Mouse (Mus musculus): ENCODE measurements around the gene C1qtnf7.

The C1qtnf7 gene

GRCm38 (mm10) chr5:43515401-43515976 lies at the start of gene C1qtnf7:
TSS of gene C1qtnf7 (plus strand) at chr5:43515538.
- DNase-seq, result no peak

- no peak for DNase-seq
Measured at GRCm38 (mm10) chr5:43466762-43467161, 48.6 kb upstream of the C1qtnf7 start.

GRCm38 (mm10) chr5:43467214-43467613 lies 48.1 kb upstream of the C1qtnf7 start:
- DNase-seq, result no peak

GRCm38 (mm10) chr5:43468937-43469336 lies 46.4 kb upstream of the C1qtnf7 start:
- DNase-seq, result no peak

- DNase-seq, result no peak
Measured at GRCm38 (mm10) chr5:43477953-43478352, 37.4 kb upstream of the C1qtnf7 start.

GRCm38 (mm10) chr5:43480046-43480445 lies 35.3 kb upstream of the C1qtnf7 start:
- no peak for DNase-seq

- no peak for DNase-seq
Measured at GRCm38 (mm10) chr5:43480786-43481185, 34.6 kb upstream of the C1qtnf7 start.

GRCm38 (mm10) chr5:43481824-43482223 lies 33.5 kb upstream of the C1qtnf7 start:
- DNase-seq, result no peak

GRCm38 (mm10) chr5:43501887-43502286 lies 13.5 kb upstream of the C1qtnf7 start:
- DNase-seq, result no peak

- DNase-seq, result no peak
Measured at GRCm38 (mm10) chr5:43504243-43504786, 11.0 kb upstream of the C1qtnf7 start.

- DNase-seq, result no peak
Measured at GRCm38 (mm10) chr5:43508470-43508869, 6.9 kb upstream of the C1qtnf7 start.

GRCm38 (mm10) chr5:43508892-43509291 lies 6.4 kb upstream of the C1qtnf7 start:
- no peak for DNase-seq

- no peak for DNase-seq
Measured at GRCm38 (mm10) chr5:43511126-43511525, 4.2 kb upstream of the C1qtnf7 start.

GRCm38 (mm10) chr5:43516491-43516890 lies 1.2 kb downstream of the C1qtnf7 start:
- DNase-seq, result no peak

GRCm38 (mm10) chr5:43517313-43517712 lies 2.0 kb downstream of the C1qtnf7 start:
- no peak for DNase-seq

- DNase-seq, result no peak
Measured at GRCm38 (mm10) chr5:43519905-43520304, 4.6 kb downstream of the C1qtnf7 start.

- peak; percentile 25 for DNase-seq
Measured at GRCm38 (mm10) chr5:43521369-43521768, 6.0 kb downstream of the C1qtnf7 start.

GRCm38 (mm10) chr5:43522866-43523265 lies 7.5 kb downstream of the C1qtnf7 start:
- no peak for DNase-seq

GRCm38 (mm10) chr5:43526874-43527584 lies 11.7 kb downstream of the C1qtnf7 start:
- peak; percentile 76 for DNase-seq

- no peak for DNase-seq
Measured at GRCm38 (mm10) chr5:43530186-43530585, 14.8 kb downstream of the C1qtnf7 start.

- DNase-seq, result no peak
Measured at GRCm38 (mm10) chr5:43530886-43531285, 15.5 kb downstream of the C1qtnf7 start.

- no peak for DNase-seq
Measured at GRCm38 (mm10) chr5:43538322-43539167, 23.2 kb downstream of the C1qtnf7 start.

- DNase-seq, result no peak
Measured at GRCm38 (mm10) chr5:43539168-43539516, 23.8 kb downstream of the C1qtnf7 start.

- no peak for DNase-seq
Measured at GRCm38 (mm10) chr5:43539871-43540270, 24.5 kb downstream of the C1qtnf7 start.
